Mouse (Mus musculus): ENCODE measurements around the gene Tbca. TPM values are rescaled to one million over a fixed set of nuclear protein-coding genes. Genes with fewer than 3 reads are reported as not detected.

The Tbca gene
- polyA plus RNA-seq, 1 experiment from 2014 or later, result 258 TPM

- WGBS, result 29% methylated on average over 2 of the region's 2 CpGs
- Histone ChIP-seq H3K27me3 (replicated peaks; ENCODE audit: control insufficient read depth, insufficient read depth, low read length) (no peaks in the 10 kb centered on the region), H3K9ac (ENCODE audit: low read depth, low read length) (no peak overlapping the region), H3K9me3 (ENCODE audit: control insufficient read depth, low read length) (no peaks in the 10 kb centered on the region), H3K27ac (replicated peaks; ENCODE audit: low read depth, low read length) (no peak overlapping the region), H3K4me1 (ENCODE audit: control insufficient read depth, insufficient read depth, low read length) (0 out of 2 replicates have a peak, but pooled peaks cover 5% of the 10 kb centered on the region), H3K4me3 (ENCODE audit: low read depth, low read length) (no peak overlapping the region), H3K4me2 (ENCODE audit: low read depth, low read length) (no peak overlapping the region), H3K36me3 (ENCODE audit: control insufficient read depth, insufficient read depth, low read length) (peaks cover 7% of the 10 kb centered on the region)
- DNase-seq (ENCODE audit: low spot score) (peak; percentile 14), ATAC-seq (ENCODE audit: low read depth) (no peak)
Measured at GRCm38 (mm10) chr13:94827847-94828246, 39.1 kb downstream of the Tbca start.

GRCm38 (mm10) chr13:94838047-94838720, 49.5 kb downstream of the Tbca start:
- Histone ChIP-seq H3K4me3 (ENCODE audit: low read depth, low read length) (no peak overlapping the region), H3K9me3 (ENCODE audit: control insufficient read depth, low read length) (no peaks in the 10 kb centered on the region), H3K27ac (replicated peaks; ENCODE audit: low read depth, low read length) (no peak overlapping the region), H3K4me2 (ENCODE audit: low read depth, low read length) (no peak overlapping the region), H3K4me1 (ENCODE audit: control insufficient read depth, insufficient read depth, low read length) (no peaks in the 10 kb centered on the region), H3K9ac (ENCODE audit: low read depth, low read length) (no peak overlapping the region), H3K27me3 (replicated peaks; ENCODE audit: control insufficient read depth, insufficient read depth, low read length) (no peaks in the 10 kb centered on the region), H3K36me3 (ENCODE audit: control insufficient read depth, insufficient read depth, low read length) (peaks cover 58% of the 10 kb centered on the region)
- 63% methylated on average over 5 of the region's 5 CpGs for WGBS
- no peak for DNase-seq (ENCODE audit: low spot score)
- peak; percentile 55 for ATAC-seq (ENCODE audit: low read depth)

DNA sequence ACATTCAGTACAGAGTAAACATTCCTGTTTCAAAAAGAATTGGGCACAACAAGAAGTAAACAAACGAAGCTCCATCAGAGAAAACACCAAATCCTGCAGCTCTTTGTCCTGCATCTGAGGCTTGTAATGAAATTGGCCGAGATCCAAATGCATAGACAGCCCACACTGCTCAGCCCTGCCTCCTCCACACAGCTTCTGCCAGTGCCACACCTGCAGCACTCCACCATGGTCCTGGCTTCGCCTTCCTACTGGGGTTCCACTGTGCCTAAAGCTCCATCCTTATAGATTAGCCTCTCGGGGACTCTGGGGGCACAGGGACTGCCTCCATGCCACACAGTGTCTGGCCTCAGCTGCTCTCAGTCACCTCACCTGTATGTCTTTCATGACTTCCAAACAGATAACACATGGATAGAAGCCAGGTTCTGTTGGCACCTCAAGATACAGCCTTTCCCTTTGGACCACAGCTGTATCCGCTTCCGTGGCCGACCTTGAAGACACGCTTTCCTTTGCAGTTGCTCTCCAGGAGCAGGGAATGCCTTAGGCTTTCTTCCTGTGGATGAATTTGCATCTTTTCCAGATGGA, 50.1 kb downstream of the Tbca start:
- peak; percentile 90 for ATAC-seq (ENCODE audit: low read depth)
- no peaks in the 10 kb centered on the region for H3K27me3 ChIP-seq (replicated peaks; ENCODE audit: control insufficient read depth, insufficient read depth, low read length)
- H3K4me1 ChIP-seq (ENCODE audit: control insufficient read depth, insufficient read depth, low read length), result no peaks in the 10 kb centered on the region
- WGBS, result 77% methylated on average over 8 of the region's 8 CpGs
- H3K9me3 ChIP-seq (ENCODE audit: control insufficient read depth, low read length), result no peaks in the 10 kb centered on the region
- no peak overlapping the region for H3K4me3 ChIP-seq (ENCODE audit: low read depth, low read length)
- H3K36me3 ChIP-seq (ENCODE audit: control insufficient read depth, insufficient read depth, low read length), result peaks cover 57% of the 10 kb centered on the region
- DNase-seq (ENCODE audit: low spot score), result peak; percentile 58
- H3K9ac ChIP-seq (ENCODE audit: low read depth, low read length), result no peak overlapping the region
- no peak overlapping the region for H3K4me2 ChIP-seq (ENCODE audit: low read depth, low read length)
- no peak overlapping the region for H3K27ac ChIP-seq (replicated peaks; ENCODE audit: low read depth, low read length)

- Histone ChIP-seq H3K4me3 (ENCODE audit: low read depth, low read length) (no peak overlapping the region), H3K9ac (ENCODE audit: low read depth, low read length) (no peak overlapping the region), H3K4me1 (ENCODE audit: control insufficient read depth, insufficient read depth, low read length) (no peaks in the 10 kb centered on the region), H3K27ac (replicated peaks; ENCODE audit: low read depth, low read length) (no peak overlapping the region), H3K9me3 (ENCODE audit: control insufficient read depth, low read length) (no peaks in the 10 kb centered on the region), H3K36me3 (ENCODE audit: control insufficient read depth, insufficient read depth, low read length) (peaks cover 33% of the 10 kb centered on the region), H3K27me3 (replicated peaks; ENCODE audit: control insufficient read depth, insufficient read depth, low read length) (no peaks in the 10 kb centered on the region), H3K4me2 (ENCODE audit: low read depth, low read length) (no peak overlapping the region)
- ATAC-seq (ENCODE audit: low read depth) (no peak), DNase-seq (ENCODE audit: low spot score) (no peak)
- whole genome bisulfite sequencing, result 55% methylated on average over 5 of the region's 5 CpGs
Measured at GRCm38 (mm10) chr13:94843236-94843635, 54.5 kb downstream of the Tbca start.

DNA sequence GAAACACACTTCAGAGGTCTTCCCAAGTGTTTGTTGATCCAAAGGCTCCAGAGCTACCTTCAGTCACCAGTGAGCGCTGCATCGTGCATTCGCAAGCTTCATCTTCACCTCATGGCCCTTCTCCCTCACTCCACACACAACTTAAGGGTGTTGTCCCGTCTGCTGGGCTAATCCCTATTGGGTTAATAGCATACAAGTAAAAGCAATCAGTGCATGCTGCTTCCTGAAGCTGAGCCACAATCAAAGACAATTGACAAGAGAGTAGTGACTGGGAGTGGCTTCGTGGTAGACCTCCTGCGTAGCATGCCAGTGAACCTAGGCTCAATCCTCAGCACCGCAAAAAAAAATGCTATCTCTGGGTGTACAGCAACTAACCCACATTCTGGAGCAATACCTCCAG, 59.2 kb downstream of the Tbca start:
- WGBS, result 78% methylated on average over 7 of the region's 7 CpGs
- Histone ChIP-seq H3K9me3 (ENCODE audit: control insufficient read depth, low read length) (no peaks in the 10 kb centered on the region), H3K9ac (ENCODE audit: low read depth, low read length) (no peak overlapping the region), H3K36me3 (ENCODE audit: control insufficient read depth, insufficient read depth, low read length) (peaks cover 7% of the 10 kb centered on the region; the same call in 1 of the 2 replicates), H3K27me3 (replicated peaks; ENCODE audit: control insufficient read depth, insufficient read depth, low read length) (no peaks in the 10 kb centered on the region), H3K4me2 (ENCODE audit: low read depth, low read length) (no peak overlapping the region), H3K4me1 (ENCODE audit: control insufficient read depth, insufficient read depth, low read length) (no peaks in the 10 kb centered on the region), H3K4me3 (ENCODE audit: low read depth, low read length) (no peak overlapping the region), H3K27ac (replicated peaks; ENCODE audit: low read depth, low read length) (no peak overlapping the region)
- no peak for DNase-seq (ENCODE audit: low spot score)
- ATAC-seq (ENCODE audit: low read depth), result no peak

DNA sequence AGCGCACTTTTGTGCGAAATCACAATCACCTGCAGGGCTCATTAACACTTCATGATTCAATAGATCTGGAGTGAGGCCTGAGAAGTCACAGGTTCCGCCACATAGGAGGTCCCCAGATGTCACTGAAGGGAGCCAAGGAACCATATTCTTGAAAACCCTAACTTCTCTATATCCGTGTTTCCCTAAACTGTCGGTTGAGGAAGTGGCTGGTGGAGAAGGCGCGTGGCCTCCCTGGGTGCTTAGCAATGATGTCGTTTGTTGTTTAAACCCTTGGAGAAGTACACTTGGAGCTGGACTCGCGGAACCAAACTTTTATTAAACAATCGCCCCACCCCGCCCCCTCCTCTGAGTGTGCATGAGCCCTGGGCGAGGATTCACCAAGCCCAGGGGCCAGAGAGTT, 60.6 kb downstream of the Tbca start:
- Histone ChIP-seq H3K27me3 (replicated peaks; ENCODE audit: control insufficient read depth, insufficient read depth, low read length) (no peaks in the 10 kb centered on the region), H3K4me2 (ENCODE audit: low read depth, low read length) (no peak overlapping the region), H3K27ac (replicated peaks; ENCODE audit: low read depth, low read length) (no peak overlapping the region), H3K9me3 (ENCODE audit: control insufficient read depth, low read length) (no peaks in the 10 kb centered on the region), H3K4me3 (ENCODE audit: low read depth, low read length) (no peak overlapping the region), H3K36me3 (ENCODE audit: control insufficient read depth, insufficient read depth, low read length) (no peaks in the 10 kb centered on the region), H3K9ac (ENCODE audit: low read depth, low read length) (no peak overlapping the region), H3K4me1 (ENCODE audit: control insufficient read depth, insufficient read depth, low read length) (no peaks in the 10 kb centered on the region)
- ATAC-seq (ENCODE audit: low read depth), result no peak
- WGBS, result 77% methylated on average over 13 of the region's 13 CpGs
- DNase-seq (ENCODE audit: low spot score), result no peak

DNA sequence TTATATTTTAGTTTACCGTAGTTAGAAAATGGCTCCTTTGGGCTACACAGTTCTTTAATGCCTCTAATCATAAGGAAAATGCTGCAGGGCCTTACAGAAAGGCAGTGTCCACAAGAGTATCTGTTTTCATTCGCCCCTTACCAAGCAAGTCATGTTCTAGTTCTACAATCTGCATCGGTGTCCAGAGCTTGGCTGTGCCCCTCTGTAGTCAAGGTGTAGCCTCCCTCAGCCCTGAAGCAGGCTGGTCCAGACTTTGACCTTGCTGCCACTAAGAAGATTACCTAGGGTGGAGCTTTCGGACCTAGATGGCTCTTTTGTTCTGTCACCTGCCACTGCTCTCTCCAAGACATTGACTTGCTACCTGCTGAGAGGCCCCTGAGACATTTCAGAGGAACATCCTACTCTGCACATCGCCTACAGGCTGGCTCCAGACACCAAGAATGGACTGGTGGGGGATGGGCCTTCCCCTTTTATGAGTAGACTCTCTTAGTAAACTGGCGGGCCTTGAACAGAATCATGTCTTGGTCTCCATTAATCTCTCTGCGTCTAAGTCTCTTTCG, 69.4 kb downstream of the Tbca start:
- Histone ChIP-seq H3K9me3 (ENCODE audit: control insufficient read depth, low read length) (no peaks in the 10 kb centered on the region), H3K9ac (ENCODE audit: low read depth, low read length) (no peak overlapping the region), H3K4me3 (ENCODE audit: low read depth, low read length) (no peak overlapping the region), H3K27me3 (replicated peaks; ENCODE audit: control insufficient read depth, insufficient read depth, low read length) (peaks cover 12% of the 10 kb centered on the region; the same call in 1 of the 2 replicates), H3K4me1 (ENCODE audit: control insufficient read depth, insufficient read depth, low read length) (no peaks in the 10 kb centered on the region), H3K36me3 (ENCODE audit: control insufficient read depth, insufficient read depth, low read length) (no peaks in the 10 kb centered on the region), H3K4me2 (ENCODE audit: low read depth, low read length) (no peak overlapping the region), H3K27ac (replicated peaks; ENCODE audit: low read depth, low read length) (no peak overlapping the region)
- ATAC-seq (ENCODE audit: low read depth) (no peak), DNase-seq (ENCODE audit: low spot score) (no peak)
- 73% methylated on average over 8 of the region's 8 CpGs for WGBS

GRCm38 (mm10) chr13:94859256-94859655, 70.5 kb downstream of the Tbca start:
- 74% methylated on average over 8 of the region's 8 CpGs for WGBS
- no peak overlapping the region for H3K27ac ChIP-seq (replicated peaks; ENCODE audit: low read depth, low read length)

More at GRCm38 (mm10) chr13:94859256-94859655, 70.5 kb downstream of the Tbca start:
- Histone ChIP-seq H3K9ac (ENCODE audit: low read depth, low read length) (no peak overlapping the region), H3K4me3 (ENCODE audit: low read depth, low read length) (no peak overlapping the region), H3K4me2 (ENCODE audit: low read depth, low read length) (no peak overlapping the region), H3K9me3 (ENCODE audit: control insufficient read depth, low read length) (no peaks in the 10 kb centered on the region), H3K27me3 (replicated peaks; ENCODE audit: control insufficient read depth, insufficient read depth, low read length) (peaks cover 23% of the 10 kb centered on the region), H3K36me3 (ENCODE audit: control insufficient read depth, insufficient read depth, low read length) (no peaks in the 10 kb centered on the region), H3K4me1 (ENCODE audit: control insufficient read depth, insufficient read depth, low read length) (no peaks in the 10 kb centered on the region)
- ATAC-seq (ENCODE audit: low read depth) (no peak), DNase-seq (ENCODE audit: low spot score) (no peak)

Measured in embryonic facial prominence, embryonic 14.5 days (tissue).